Mouse (Mus musculus): ENCODE measurements at regions not wholly inside any gene's neighbourhood (a gene's known extent, or its start where the extent isn't known, plus 50 kb on each side); places are given as distances from the start of the nearest gene placed in this dataset.
A peak's percentile ranks its signal among the peaks of the same experiment; 100 is the strongest.

GRCm38 (mm10) chr13:101522597-101522996, 245.4 kb downstream of the Pik3r1 start:
- Histone ChIP-seq H3K9ac (replicated peaks; ENCODE audit: low read length) (no peak overlapping the region), H3K4me1 (ENCODE audit: insufficient read depth, low read length) (no peaks in the 10 kb centered on the region), H3K4me2 (ENCODE audit: low read depth, low read length) (no peak overlapping the region), H3K27me3 (ENCODE audit: insufficient read depth, low read length) (no peaks in the 10 kb centered on the region), H3K4me3 (ENCODE audit: low read length) (no peak overlapping the region), H3K9me3 (ENCODE audit: low read length) (no peaks in the 10 kb centered on the region), H3K36me3 (ENCODE audit: insufficient read depth, low read length) (no peaks in the 10 kb centered on the region), H3K27ac (no peak overlapping the region)
- no peak for DNase-seq (ENCODE audit: low spot score)
- no peak for ATAC-seq
- 95% methylated on average over 2 of the region's 2 CpGs for WGBS
- TF ChIP-seq CTCF (IDR thresholded peaks at IDR 0.05; ENCODE audit: low read depth), result no peak

GRCm38 (mm10) chr13:101513354-101513753, 254.7 kb downstream of the Pik3r1 start:
- ATAC-seq, result no peak
- TF ChIP-seq CTCF (IDR thresholded peaks at IDR 0.05; ENCODE audit: low read depth), result no peak
- 78% methylated on average over 3 of the region's 3 CpGs for WGBS

GRCm38 (mm10) chr13:101509946-101510345, 258.1 kb downstream of the Pik3r1 start:
- Histone ChIP-seq H3K4me1 (ENCODE audit: insufficient read depth, low read length) (no peaks in the 10 kb centered on the region), H3K36me3 (ENCODE audit: insufficient read depth, low read length) (no peaks in the 10 kb centered on the region), H3K9ac (replicated peaks; ENCODE audit: low read length) (no peak overlapping the region), H3K9me3 (ENCODE audit: low read length) (no peaks in the 10 kb centered on the region), H3K4me2 (ENCODE audit: low read depth, low read length) (no peak overlapping the region), H3K4me3 (ENCODE audit: low read length) (no peak overlapping the region), H3K27ac (no peak overlapping the region), H3K27me3 (ENCODE audit: insufficient read depth, low read length) (no peaks in the 10 kb centered on the region)
- ATAC-seq (no peak), DNase-seq (ENCODE audit: low spot score) (peak; percentile 57)
- 28% methylated on average over 1 of the region's 1 CpGs for WGBS
- peak; percentile 54 for TF ChIP-seq CTCF (IDR thresholded peaks at IDR 0.05; ENCODE audit: low read depth)

More at GRCm38 (mm10) chr13:101513354-101513753, 254.7 kb downstream of the Pik3r1 start:
- no peak for DNase-seq (ENCODE audit: low spot score)
- no peak overlapping the region for H3K9ac ChIP-seq (replicated peaks; ENCODE audit: low read length)
- H3K9me3 ChIP-seq (ENCODE audit: low read length), result no peaks in the 10 kb centered on the region
- H3K4me1 ChIP-seq (ENCODE audit: insufficient read depth, low read length), result no peaks in the 10 kb centered on the region
- no peak overlapping the region for H3K27ac ChIP-seq
- H3K4me3 ChIP-seq (ENCODE audit: low read length), result no peak overlapping the region
- no peaks in the 10 kb centered on the region for H3K27me3 ChIP-seq (ENCODE audit: insufficient read depth, low read length)
- H3K36me3 ChIP-seq (ENCODE audit: insufficient read depth, low read length), result no peaks in the 10 kb centered on the region
- no peak overlapping the region for H3K4me2 ChIP-seq (ENCODE audit: low read depth, low read length)

GRCm38 (mm10) chr13:101508331-101508730, 259.7 kb downstream of the Pik3r1 start:
- no peak overlapping the region for H3K4me2 ChIP-seq (ENCODE audit: low read depth, low read length)
- no peak for DNase-seq (ENCODE audit: low spot score)
- no peak overlapping the region for H3K27ac ChIP-seq
- H3K9me3 ChIP-seq (ENCODE audit: low read length), result no peaks in the 10 kb centered on the region
- no peak for ATAC-seq
- no peaks in the 10 kb centered on the region for H3K4me1 ChIP-seq (ENCODE audit: insufficient read depth, low read length)
- H3K9ac ChIP-seq (replicated peaks; ENCODE audit: low read length), result no peak overlapping the region
- no peak for TF ChIP-seq CTCF (IDR thresholded peaks at IDR 0.05; ENCODE audit: low read depth)
- no peak overlapping the region for H3K4me3 ChIP-seq (ENCODE audit: low read length)
- no peaks in the 10 kb centered on the region for H3K27me3 ChIP-seq (ENCODE audit: insufficient read depth, low read length)
- H3K36me3 ChIP-seq (ENCODE audit: insufficient read depth, low read length), result no peaks in the 10 kb centered on the region

- Histone ChIP-seq H3K4me3 (ENCODE audit: low read length) (no peak overlapping the region), H3K4me1 (ENCODE audit: insufficient read depth, low read length) (no peaks in the 10 kb centered on the region), H3K27ac (no peak overlapping the region), H3K9me3 (ENCODE audit: low read length) (no peaks in the 10 kb centered on the region), H3K4me2 (ENCODE audit: low read depth, low read length) (no peak overlapping the region), H3K9ac (replicated peaks; ENCODE audit: low read length) (no peak overlapping the region), H3K36me3 (ENCODE audit: insufficient read depth, low read length) (no peaks in the 10 kb centered on the region), H3K27me3 (ENCODE audit: insufficient read depth, low read length) (no peaks in the 10 kb centered on the region)
- DNase-seq (ENCODE audit: low spot score) (no peak), ATAC-seq (no peak)
- no peak for TF ChIP-seq CTCF (IDR thresholded peaks at IDR 0.05; ENCODE audit: low read depth)
Measured at GRCm38 (mm10) chr13:101506696-101507095, 261.3 kb downstream of the Pik3r1 start.

GRCm38 (mm10) chr13:101505054-101505453, 263.0 kb downstream of the Pik3r1 start:
- Histone ChIP-seq H3K4me3 (ENCODE audit: low read length) (no peak overlapping the region), H3K9ac (replicated peaks; ENCODE audit: low read length) (no peak overlapping the region), H3K27ac (no peak overlapping the region), H3K4me2 (ENCODE audit: low read depth, low read length) (no peak overlapping the region), H3K36me3 (ENCODE audit: insufficient read depth, low read length) (no peaks in the 10 kb centered on the region), H3K4me1 (ENCODE audit: insufficient read depth, low read length) (no peaks in the 10 kb centered on the region), H3K27me3 (ENCODE audit: insufficient read depth, low read length) (no peaks in the 10 kb centered on the region), H3K9me3 (ENCODE audit: low read length) (no peaks in the 10 kb centered on the region)
- no peak for ATAC-seq
- 86% methylated on average over 1 of the region's 1 CpGs for WGBS
- no peak for DNase-seq (ENCODE audit: low spot score)
- no peak for TF ChIP-seq CTCF (IDR thresholded peaks at IDR 0.05; ENCODE audit: low read depth)

- Histone ChIP-seq H3K9me3 (ENCODE audit: low read length) (no peaks in the 10 kb centered on the region), H3K9ac (replicated peaks; ENCODE audit: low read length) (no peak overlapping the region), H3K27me3 (ENCODE audit: insufficient read depth, low read length) (no peaks in the 10 kb centered on the region), H3K36me3 (ENCODE audit: insufficient read depth, low read length) (no peaks in the 10 kb centered on the region), H3K27ac (no peak overlapping the region), H3K4me3 (ENCODE audit: low read length) (no peak overlapping the region), H3K4me2 (ENCODE audit: low read depth, low read length) (no peak overlapping the region), H3K4me1 (ENCODE audit: insufficient read depth, low read length) (no peaks in the 10 kb centered on the region)
- DNase-seq (ENCODE audit: low spot score), result no peak
- ATAC-seq, result no peak
- 68% methylated on average over 5 of the region's 5 CpGs for WGBS
- TF ChIP-seq CTCF (IDR thresholded peaks at IDR 0.05; ENCODE audit: low read depth), result no peak
Measured at GRCm38 (mm10) chr13:101504241-101504640, 263.8 kb downstream of the Pik3r1 start.

Measured in hindbrain, postnatal 0 days (tissue).